Mouse (Mus musculus) kidney, postnatal 25 days (tissue): ENCODE measurements at regions not wholly inside any gene's neighbourhood (a gene's known extent, or its start where the extent isn't known, plus 50 kb on each side); places are given as distances from the start of the nearest gene placed in this dataset.

ENCODE experiments used
- DNase-seq, 2 experiments: peaks; one replicate each; pipeline ENCODE4 v3.0.0; 2021; ENCODE audit warnings: mixed read lengths in 2 of 2

- DNase-seq, result peak in 1 of 2 experiments; percentile 0
These were observed 266.8 kb upstream of the Zfp637 start for GRCm38 (mm10) chr6:117574146-117574545.

DNA sequence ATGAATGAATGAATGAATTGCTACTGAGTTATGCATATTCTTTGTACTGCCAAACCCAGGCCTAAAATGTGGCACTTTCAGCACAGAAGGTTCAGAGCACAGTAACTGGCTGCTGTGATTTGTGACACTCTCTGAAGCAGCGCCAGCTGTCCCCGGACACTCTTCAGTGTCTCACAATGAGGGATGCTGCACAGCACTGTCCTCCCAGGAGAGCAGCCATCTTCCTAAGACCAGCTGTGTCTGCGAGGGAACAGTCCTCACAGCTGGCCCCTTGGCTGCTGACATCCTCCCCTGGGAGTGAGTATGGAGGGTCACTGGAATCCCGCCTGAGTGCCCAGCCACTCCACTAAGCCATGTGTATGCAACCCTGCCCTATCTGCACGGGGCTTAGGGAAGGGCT is 265.9 kb upstream of the Zfp637 start:
- peak in 1 of 2 experiments; percentile 1 for DNase-seq

DNA sequence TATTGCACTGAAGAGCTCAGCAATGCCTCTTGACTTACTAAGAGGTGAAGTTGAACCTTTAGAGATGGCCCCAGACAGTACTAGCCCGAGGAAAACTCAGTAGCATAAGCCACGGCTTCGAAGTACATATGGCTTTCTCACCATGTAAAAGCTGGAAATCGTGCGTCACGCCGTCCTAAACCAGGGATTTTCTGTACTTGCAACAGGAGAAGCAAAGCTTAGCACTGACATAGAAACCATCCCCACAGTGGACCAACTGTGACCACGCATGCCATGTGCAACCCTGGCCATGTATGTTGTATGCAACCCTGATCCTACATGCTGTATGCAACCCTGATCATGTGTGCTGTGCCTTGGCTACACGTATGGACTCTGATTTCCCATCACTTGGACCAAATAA is 265.0 kb upstream of the Zfp637 start:
- DNase-seq, result no peak

GRCm38 (mm10) chr6:117577539-117578521 is 263.1 kb upstream of the Zfp637 start:
- DNase-seq, result peak; percentile 41 to 66

GRCm38 (mm10) chr6:117580951-117581350 is 260.0 kb upstream of the Zfp637 start:
- DNase-seq, result peak in 1 of 2 experiments; percentile 0

GRCm38 (mm10) chr6:117583121-117583520 is 257.9 kb upstream of the Zfp637 start:
- peak; percentile 4 to 60 for DNase-seq

GRCm38 (mm10) chr6:117584563-117584962 is 256.4 kb upstream of the Zfp637 start:
- no peak for DNase-seq

GRCm38 (mm10) chr6:117596166-117596840 is 244.7 kb upstream of the Zfp637 start:
- DNase-seq, result no peak

GRCm38 (mm10) chr6:117604834-117605233 is 236.1 kb upstream of the Zfp637 start:
- peak; percentile 19 to 78 for DNase-seq

DNA sequence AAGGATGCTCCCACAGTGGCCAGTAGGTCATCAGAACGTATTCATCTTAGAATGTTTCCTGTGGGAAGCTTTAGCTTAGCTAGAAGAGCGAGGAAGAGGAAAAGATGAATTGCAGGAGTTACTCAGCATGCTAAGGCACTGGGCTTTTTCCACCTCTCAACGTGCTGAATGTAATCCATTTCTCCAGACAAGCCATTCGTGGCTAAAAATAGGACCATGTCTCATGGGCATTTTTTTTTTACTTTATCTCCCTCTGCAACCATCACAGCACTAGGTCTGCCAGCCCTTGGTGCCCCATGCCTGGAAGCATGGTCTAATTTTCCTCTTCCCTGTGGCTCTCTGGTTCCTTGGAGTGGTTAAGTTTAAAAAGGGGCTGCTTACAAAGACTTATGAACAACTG is 235.3 kb upstream of the Zfp637 start:
- DNase-seq, result no peak

DNA sequence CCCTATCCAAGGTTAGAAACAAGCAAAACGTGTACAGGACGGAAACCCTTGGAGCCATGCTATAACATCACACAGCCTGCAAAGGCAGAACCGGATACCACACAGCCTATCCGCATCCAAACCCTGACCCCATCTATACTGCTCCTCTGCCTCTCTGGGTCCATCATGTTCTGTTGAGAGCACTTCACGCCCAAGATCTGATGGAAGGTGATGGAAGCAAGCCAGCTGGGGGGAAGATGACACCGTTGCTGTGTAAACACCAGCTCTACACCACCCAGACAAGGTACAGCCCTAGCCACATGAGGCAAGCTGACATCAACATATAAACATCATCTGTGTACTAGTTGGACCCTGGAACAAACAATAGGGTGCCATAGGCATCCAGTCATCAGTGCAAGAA is 234.8 kb upstream of the Zfp637 start:
- no peak for DNase-seq

DNA sequence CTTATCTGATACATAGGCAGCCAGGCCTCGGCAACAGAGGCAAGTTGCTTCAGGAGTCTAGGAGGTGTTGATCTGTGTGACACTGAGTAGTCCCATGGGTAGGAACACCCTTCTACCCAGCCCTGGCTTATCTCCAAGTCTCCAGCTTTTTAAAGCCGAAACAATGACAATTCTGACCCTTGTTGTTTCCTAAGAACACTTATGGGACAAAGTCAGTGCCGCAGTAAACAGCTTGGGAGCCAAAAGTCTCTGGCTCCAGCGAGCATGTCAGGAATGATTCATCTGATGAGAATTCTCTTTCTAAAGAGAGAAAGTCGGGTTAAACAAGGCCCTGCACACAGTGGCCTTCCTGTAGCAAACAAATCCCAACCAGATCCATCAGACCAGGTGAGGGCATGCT is 234.0 kb upstream of the Zfp637 start:
- peak in 1 of 2 experiments; percentile 6 for DNase-seq

- no peak for DNase-seq
These were observed 231.2 kb upstream of the Zfp637 start for GRCm38 (mm10) chr6:117609476-117610404.

DNA sequence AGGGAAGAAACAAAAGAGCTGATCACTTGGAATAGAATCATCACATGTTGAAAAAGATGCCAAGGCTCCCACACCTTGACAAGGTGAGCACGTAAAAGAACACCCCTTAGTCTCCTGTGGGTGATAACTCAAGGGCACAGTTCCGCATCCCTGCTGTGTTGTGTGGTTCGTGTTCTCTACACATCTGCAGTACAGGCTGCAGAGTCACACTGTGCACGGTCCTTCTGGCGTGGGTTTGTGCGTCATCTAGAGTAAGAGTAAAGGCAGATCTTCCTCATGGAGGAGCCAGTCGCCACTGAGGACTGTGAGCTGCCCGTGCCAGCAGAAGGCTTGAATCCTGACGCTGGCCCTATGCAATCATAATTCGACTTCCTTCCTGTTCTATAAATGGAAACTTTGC is 229.7 kb upstream of the Zfp637 start:
- DNase-seq, result no peak

DNA sequence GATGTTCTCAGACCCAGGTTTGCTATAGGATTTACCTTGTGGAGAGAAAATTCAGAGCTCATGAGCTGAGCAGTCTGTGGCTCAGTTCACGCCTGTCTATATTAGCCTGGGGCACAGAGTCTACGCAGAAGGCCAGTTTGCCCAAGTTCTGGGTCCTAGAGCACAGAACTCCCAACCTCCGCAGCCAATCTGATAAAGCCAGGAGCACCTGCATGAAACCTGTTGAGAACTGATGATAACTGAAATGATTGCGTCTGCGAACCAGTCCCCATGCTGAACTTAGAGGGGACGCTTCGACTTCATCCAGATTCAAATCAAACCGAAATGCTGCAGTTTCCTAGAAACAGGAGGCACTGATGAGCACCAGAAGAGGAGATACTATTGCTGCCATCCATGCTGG is 229.0 kb upstream of the Zfp637 start:
- no peak for DNase-seq

DNA sequence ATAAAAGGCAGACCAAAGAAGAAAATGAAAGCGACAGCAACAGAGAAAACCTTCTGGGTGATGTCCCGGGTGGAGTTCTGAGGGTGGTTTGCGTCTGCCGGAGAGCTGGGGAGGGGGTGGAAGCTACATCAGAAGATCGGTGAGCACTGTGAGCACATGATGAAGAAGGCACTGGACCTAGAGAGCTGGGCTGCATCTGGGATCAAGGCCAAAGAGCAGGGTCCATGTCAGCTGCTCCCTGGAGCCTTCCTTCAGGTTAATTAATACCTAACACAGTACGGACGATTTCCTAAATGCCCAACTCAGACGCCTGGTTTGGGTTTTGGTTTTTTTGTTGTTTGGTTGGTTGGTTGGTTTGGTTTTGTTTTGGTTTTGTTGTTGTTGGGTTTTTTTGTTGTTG is 228.6 kb upstream of the Zfp637 start:
- peak; percentile 80 to 91 for DNase-seq

DNA sequence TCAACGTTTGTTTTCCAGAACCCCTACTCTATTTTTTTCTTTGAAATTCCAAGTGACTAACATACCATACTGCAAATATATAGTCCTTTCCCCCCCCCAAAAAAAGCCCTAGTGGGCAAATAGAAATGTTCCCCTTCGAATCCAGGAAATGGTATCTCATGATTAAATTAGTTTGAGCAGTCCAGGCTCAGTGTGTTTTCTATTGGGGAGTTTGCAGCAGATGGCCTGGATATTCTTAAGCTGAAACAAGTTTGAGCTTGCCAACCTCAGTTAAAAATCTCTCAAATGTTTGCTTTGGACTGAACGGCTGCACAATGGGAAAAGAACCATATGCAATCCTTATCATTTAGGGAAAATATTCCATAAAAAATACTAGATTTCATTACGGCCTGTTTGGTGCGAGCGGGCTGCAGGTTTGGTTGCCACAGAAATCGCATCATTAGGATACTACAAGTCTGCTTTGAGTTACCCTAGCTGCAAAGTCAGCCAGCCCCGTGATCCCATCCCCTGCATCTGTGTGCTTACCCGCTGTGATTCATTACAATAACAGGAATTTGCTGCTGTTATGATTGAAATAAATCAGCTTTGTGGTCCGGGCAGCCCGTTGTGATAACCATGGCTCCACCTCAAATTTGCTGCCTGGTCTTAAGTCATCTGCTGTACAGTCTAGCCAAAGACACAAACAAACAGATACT is 227.2 kb upstream of the Zfp637 start:
- DNase-seq, result peak in 1 of 2 experiments; percentile 10

DNA sequence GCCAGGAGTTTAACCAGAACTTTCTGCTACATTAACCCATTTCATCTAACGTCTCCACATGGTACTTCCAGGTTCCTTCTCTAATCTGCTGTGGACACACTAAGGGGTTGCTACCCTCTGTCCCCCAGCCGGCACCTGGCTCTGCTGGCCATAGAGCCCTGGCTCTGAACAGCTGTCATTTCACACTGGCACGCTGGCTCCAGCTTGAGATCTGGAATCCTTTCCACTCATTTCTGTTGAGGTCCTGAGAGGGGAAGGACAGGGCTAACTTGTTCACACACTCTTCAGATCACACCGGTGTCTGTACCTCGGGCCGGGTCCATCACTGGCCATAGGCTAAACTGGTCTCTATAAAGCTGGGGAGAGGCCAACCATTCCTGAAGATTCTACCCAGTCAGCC is 226.6 kb upstream of the Zfp637 start:
- DNase-seq, result no peak

DNA sequence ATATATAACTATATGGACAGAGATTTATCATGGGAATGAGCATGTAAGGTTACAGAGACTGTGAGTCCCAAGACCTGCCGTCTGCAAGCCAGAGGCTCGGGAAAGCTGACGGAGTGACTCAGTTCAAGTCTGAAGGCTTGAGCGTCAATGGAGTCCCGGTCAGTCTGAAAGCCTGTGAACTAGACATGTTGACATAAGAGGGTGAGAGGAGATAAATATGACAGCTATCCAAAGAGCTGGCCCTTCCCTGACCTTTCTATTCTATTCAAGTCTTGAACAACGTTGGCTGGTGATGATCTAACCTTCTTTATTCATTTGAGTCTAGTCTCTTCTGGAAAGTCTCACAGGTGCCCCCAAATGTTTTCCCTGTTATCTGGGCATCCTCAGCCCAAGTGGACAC is 223.8 kb upstream of the Zfp637 start:
- DNase-seq, result no peak

DNA sequence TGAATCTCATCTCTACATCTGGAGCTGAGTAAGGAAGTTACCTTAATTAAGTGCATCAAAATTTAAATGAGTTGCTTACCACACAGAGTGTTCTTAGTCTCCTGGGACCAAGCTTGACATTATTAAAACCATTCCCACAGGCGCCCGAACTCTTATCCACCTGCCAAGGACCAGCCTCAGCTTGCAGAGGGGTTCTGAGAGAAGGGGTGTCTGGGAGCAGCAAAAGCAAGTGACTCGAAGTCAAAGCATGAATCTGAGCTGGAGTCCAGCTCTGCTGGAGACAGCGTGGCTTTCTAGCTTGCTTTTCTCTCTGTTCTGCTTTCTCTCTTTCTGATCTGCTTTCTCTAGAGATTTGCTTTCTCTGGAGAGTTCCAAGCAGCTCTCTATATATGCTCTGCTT is 223.0 kb upstream of the Zfp637 start:
- DNase-seq, result no peak

- no peak for DNase-seq
These were observed 221.4 kb upstream of the Zfp637 start for GRCm38 (mm10) chr6:117619606-117620005.

- no peak for DNase-seq
These were observed 218.5 kb upstream of the Zfp637 start for GRCm38 (mm10) chr6:117622446-117622845.
